Mouse (Mus musculus) embryo, embryonic 10 days (tissue): ENCODE measurements around the gene Cacng6.

ENCODE experiments used
- DNase-seq: peaks from one replicate; pipeline ENCODE4 v3.0.0-alpha.2; 2015; ENCODE audit warnings: low spot score

Gene Cacng6

DNA sequence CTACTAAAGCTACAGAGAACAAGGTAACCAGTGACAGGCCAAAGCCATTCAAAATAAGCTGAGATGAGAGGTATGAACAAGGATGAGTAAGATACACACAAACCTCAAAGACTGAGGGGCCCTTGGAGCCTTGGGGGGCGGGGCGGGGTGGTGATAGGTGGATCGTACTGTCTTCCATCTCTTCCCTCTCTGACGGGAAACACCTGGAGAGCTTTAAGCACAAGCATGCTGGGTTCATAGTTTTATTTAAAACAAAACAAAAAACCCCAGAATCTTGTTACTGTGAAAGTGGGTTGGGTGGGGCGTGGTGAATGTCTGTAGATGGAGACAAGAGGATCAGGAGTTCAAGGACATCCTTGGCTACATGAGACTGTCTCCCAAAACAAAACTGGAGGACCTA is 3.5 kb upstream of the Cacng6 start:
- no peak for DNase-seq

- no peak for DNase-seq
Observed at GRCm38 (mm10) chr7:3421297-3421696, 2.7 kb upstream of the Cacng6 start.

DNA sequence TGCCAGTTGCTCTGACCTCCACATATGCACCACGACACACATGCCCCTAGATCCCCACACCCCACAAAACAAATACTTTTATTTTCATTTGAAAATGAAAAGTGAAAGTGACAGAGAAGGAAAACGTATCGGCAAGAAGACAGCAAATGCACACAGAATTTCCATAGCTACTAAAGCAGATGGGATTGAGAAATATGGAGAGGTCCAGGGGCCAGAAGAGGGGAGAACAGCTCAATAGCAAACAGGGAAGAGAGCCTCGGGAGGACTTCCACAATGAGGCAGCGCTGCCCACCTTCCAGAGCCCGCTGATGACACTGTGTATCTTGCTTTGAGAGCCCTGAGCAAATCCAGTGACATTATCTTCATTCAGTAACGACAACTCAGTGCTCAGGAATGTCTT is 1.9 kb upstream of the Cacng6 start:
- no peak for DNase-seq

DNA sequence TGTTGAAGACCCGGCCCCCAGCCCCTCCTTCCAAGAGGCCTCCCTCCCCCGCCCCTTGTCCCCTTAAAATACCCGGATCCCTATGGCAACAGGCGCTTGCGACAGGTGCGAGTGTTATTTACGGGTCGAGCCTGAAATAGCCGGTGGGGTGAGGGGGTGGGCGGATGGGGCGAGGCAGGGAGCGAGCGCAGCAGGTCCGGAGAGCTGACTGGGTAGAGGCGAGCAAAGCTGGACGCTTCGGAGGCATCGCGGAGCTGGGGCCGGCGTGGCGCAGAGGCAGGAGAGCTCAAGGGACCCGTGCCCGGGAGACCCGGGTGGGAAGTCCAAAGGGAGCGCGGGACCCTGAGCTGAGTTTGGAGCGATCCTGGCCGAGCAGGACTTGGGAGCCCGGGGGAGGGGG is 565 bp upstream of the Cacng6 start:
- peak; percentile 16 for DNase-seq

DNA sequence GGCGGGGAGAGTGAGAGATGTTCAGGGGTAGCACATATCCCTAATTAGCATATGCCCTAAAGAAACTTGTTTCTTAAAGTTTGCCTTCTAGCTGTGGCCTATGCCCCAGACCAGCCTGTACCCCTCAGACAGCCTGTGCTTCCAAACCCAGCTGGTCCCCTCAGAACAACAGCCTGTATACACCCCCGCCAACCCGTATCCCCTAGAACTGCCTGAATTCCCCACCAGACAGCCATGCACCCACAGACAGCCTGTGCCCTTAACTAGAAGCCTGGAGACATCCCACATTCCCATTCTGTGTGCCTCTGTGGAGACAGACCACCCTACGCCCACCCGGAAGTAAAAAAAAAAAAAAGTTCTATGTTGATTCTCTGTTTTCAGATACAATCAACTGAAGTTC is 1.1 kb downstream of the Cacng6 start:
- DNase-seq, result no peak

GRCm38 (mm10) chr7:3430161-3430560 is 6.2 kb downstream of the Cacng6 start:
- DNase-seq, result no peak

GRCm38 (mm10) chr7:3432066-3432465 is 8.1 kb downstream of the Cacng6 start:
- DNase-seq, result no peak

DNA sequence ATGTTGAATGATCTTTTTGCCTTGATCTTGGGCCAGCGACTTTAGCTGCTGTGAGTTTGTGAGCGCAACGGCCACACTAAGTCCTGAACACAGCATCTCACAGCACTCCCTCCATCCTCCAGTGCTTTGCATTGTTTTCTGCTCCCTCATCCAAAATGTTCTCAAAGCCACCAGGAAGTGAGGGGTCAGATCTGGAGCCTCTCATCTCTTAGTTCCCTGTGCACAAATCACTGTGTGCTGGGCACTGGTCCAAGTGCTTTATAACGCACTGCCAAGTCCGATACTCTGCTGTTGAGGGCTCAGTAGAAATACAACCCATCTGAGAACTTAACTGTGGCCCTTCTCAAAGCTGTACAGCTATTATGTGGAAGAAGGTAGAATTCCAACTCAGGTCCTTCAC is 13.9 kb downstream of the Cacng6 start:
- no peak for DNase-seq

- DNase-seq, result no peak
Observed at GRCm38 (mm10) chr7:3439984-3440383, 16.0 kb downstream of the Cacng6 start.

GRCm38 (mm10) chr7:3440526-3440925 is 16.5 kb downstream of the Cacng6 start:
- DNase-seq, result no peak

DNA sequence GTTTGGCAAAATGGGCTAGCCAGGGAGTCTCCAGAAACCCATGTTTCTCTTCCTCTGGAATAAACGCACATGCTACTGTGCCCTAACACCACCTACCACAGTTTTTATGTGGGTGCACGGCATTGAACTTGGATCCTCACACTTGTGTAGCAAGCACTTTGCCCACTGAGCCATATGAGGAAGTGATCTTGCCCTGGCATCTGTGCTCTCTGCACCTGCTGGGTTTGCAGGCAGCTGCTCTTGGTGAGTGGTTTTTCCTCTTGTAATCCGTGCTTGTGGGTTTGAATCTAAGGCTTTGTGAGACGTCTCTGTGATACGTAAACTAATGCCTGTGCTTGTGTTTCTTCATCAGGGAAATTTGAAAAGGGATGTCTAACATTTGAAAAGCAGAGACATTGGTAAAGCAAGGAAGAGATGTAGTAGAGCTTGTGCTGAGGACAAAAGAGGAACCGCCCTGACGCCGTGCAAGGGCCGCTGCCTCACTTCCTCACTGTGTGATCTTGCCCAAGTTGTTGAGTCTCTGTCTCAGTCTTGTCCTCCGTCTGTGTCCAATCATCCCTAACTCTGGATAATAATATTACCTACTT is 18.6 kb downstream of the Cacng6 start:
- DNase-seq, result no peak

- DNase-seq, result no peak
Observed at GRCm38 (mm10) chr7:3444678-3445077, 20.7 kb downstream of the Cacng6 start.

DNA sequence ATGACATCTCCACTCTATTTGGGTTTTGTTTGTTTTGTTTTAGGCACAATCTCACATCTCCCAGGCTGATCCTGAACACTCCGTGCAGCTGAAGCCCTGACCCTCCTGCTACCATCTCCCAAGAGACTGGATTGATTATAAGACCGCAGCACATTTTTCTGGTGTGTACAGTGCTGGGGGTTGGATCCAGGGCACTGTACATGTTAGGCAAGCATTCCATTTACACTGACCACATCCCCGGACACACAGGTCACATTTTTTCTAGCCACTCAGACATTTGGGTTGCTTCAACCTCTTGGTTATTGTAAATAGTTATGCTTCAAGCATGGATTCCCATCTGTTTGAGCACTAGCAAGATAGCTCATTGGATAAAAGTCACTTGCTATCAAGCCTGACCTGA is 22.6 kb downstream of the Cacng6 start:
- no peak for DNase-seq

DNA sequence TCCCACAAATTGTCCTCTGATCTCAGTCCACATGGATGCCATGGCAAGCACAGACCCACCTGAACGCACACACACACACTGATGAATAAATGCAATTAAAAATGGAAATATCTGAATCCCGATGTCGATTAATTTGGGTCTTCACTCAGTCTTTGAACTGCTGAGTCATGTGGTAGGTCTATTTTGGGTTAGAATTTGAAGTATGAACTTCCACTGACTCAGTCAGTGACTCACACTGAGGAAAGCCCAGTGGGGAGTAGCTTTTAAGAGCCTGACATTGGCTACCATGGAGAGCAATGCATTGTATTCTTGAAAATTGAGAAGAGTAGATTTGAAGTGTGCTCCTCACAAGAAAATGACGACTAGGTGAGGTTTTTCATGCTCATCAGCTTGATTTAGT is 23.0 kb downstream of the Cacng6 start:
- DNase-seq, result no peak

GRCm38 (mm10) chr7:3448737-3449454 is 24.9 kb downstream of the Cacng6 start:
- DNase-seq, result peak; percentile 81

GRCm38 (mm10) chr7:3450671-3451070 is 26.7 kb downstream of the Cacng6 start:
- DNase-seq, result no peak

- DNase-seq, result no peak
Observed at GRCm38 (mm10) chr7:3451161-3451560, 27.2 kb downstream of the Cacng6 start.

DNA sequence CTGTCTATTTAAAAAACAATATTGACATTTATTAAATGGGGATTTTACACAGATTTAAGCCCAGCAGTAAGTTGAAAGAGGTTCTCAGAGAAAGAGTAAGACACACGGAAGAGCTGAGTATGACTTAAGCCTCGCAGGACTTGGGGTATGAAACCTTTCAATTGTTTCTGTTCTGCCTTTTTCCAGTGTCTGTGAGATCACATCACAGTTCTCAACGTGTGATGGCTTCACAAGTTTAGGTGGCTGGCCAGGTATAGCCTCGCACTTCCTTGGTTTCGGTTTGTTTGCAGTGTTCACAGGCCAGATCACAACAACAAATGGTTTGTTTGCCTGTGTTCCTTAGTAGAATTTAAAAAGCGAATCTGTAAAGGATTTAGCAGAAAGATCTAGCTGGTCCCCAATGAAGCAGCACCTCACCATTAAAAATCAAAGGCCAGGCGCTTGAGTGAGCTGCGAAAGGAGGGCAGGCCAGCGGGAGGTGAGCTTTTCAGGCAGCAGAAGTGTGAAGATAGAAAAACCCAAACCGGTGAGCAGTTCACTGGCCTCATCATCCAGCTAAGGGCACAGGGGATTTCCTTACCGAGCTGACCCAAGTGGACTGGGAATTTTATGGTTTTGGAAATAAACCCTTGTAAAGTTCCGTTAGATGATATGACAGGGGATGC is 29.0 kb downstream of the Cacng6 start:
- no peak for DNase-seq

DNA sequence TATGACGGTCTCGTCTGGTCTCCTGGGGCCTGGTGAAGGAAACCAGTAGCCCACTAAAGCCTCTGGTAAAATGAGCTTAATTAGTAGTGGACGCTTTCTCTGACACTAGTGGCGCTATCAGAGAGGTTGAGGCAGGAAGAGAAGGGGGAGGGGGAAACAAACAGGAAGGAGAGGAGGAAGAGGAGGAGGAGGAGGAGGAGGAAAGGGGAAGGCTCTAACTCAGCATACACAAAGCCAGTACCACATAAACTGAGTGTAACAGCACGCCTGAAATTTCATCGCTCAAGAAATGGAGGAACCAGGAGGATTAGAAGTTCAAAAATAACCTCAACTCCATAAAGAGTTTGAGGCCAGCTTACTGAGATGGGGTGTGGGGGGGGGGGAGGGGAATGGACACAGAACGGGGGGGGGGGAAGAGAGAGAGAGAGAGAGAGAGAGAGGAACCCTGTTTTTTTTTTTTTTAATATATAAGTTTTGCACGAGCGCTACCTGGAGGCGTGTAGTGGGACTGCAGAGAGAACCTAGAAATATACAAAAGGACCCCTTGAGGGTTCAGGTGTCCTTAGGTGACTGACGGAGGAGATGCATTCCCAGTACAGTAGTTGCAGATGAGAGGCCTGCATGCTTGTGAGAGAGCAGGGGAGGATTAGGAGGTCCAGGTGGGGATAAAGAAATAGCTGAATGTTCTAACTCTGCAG is 29.6 kb downstream of the Cacng6 start:
- DNase-seq, result no peak

- no peak for DNase-seq
Observed at GRCm38 (mm10) chr7:3457111-3457840, 33.3 kb downstream of the Cacng6 start.

- no peak for DNase-seq
Observed at GRCm38 (mm10) chr7:3457841-3458217, 33.8 kb downstream of the Cacng6 start.

DNA sequence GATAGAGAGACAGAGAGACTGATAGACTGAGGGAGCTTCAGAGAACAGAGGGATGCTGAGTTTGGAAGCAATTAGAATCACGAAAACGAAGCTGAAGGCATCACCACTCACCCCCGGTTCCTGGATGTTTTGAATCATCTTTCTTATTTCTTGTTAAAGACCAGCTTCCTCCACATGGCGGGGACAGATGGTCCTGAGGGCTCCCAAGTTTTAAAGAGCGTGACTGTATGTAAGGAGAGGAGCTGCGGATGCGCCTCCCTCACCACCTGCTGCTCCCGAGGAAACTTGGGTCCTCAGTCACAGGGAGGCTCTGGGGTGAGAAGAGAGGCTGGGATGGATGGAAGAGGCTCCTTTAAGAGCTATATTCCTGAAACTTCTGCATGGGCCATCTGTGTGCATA is 36.3 kb downstream of the Cacng6 start:
- no peak for DNase-seq
